Mouse (Mus musculus) liver, postnatal 0 days (tissue): ENCODE measurements around the gene Ell3. TPM values are rescaled to one million over a fixed set of nuclear protein-coding genes. Genes with fewer than 3 reads are reported as not detected.
"Not testable (repeated sequence)": the region's sequence is repeated elsewhere in the genome, so short reads cannot be mapped to it uniquely, and the experiment has no call there.

Source experiments
- ATAC-seq: fragments of 200-750 bp; cut with Nextera tagmentation; 2 replicates; pipeline ENCODE4 v1.8.0; 2017; ENCODE audit warnings: mild to moderate bottlenecking, moderate library complexity
- DNase-seq: peaks from one replicate; pipeline ENCODE4 v3.0.0-alpha.2; 2016
- H3K27ac ChIP-seq: fragments of 300-500 bp; sonication (generic); 2 replicates; pipeline ENCODE4 v1.5.1; 2014; ENCODE audit warnings: antibody characterized with exemption, moderate library complexity, mild to moderate bottlenecking, low read depth
- H3K27me3 ChIP-seq: fragments of 300-500 bp; sonication (generic); 2 replicates; pipeline ENCODE4 v1.6.1; 2014; ENCODE audit warnings: low read length, control low read depth, mixed read lengths; ENCODE audit not compliant: insufficient read depth
- H3K36me3 ChIP-seq: fragments of 300-500 bp; sonication (generic); replicated peaks from 2 replicates; pipeline ENCODE4 v1.6.1; 2014; ENCODE audit warnings: mild to moderate bottlenecking, control low read depth, low read length, moderate library complexity, mixed read lengths; ENCODE audit not compliant: insufficient read depth
- H3K4me1 ChIP-seq: fragments of 300-500 bp; sonication (generic); 2 replicates; pipeline ENCODE4 v1.6.1; 2014; ENCODE audit warnings: antibody characterized with exemption, mild to moderate bottlenecking, control low read depth; ENCODE audit not compliant: insufficient read depth
- H3K4me2 ChIP-seq: fragments of 300-500 bp; sonication (generic); 2 replicates; pipeline ENCODE4 v1.6.1; 2014; ENCODE audit warnings: low read depth, mild to moderate bottlenecking, low read length, moderate library complexity, mixed read lengths
- H3K4me3 ChIP-seq: fragments of 300-500 bp; sonication (generic); 2 replicates; pipeline ENCODE4 v1.5.1; 2014; ENCODE audit warnings: low read depth, low read length
- H3K9ac ChIP-seq: fragments of 300-500 bp; sonication (generic); replicated peaks from 2 replicates; pipeline ENCODE4 v1.6.1; 2014; ENCODE audit warnings: mild to moderate bottlenecking, moderate library complexity
- H3K9me3 ChIP-seq: fragments of 300-500 bp; sonication (generic); 2 replicates; pipeline ENCODE4 v1.6.1; 2016; ENCODE audit warnings: mild to moderate bottlenecking, control low read depth, low read length, mixed read lengths
- CTCF ChIP-seq: sonication (generic); IDR thresholded peaks from 2 replicates; pipeline ENCODE4 v1.5.1; 2016; ENCODE audit warnings: antibody characterized with exemption, low read depth
- EP300 ChIP-seq: IDR thresholded peaks from 2 replicates; pipeline ENCODE4 v1.6.1; 2016; ENCODE audit warnings: antibody characterized with exemption, low read depth, mild to moderate bottlenecking
- WGBS: fragments of 180-500 bp; shearing (Covaris S2); extraction: QIAGEN DNeasy Blood & Tissue Kit; methylation state at CpG from one replicate; pipeline ENCODE4 v1.1.7; 2014; ENCODE audit not compliant: insufficient replicate concordance; 5-methylcytosine and 5-hydroxymethylcytosine counted together
- polyA plus RNA-seq: library from polyadenylated mRNA; unstranded; fragments of >200 nt; fragmentation: Nextera tagmentation; extraction: Ambion mirVana; gene quantifications from 2 replicates; pipeline ENCODE4 v1.2.1, GENCODE M21; 2015

Ell3 gene
- polyA plus RNA-seq, result 1.9 and 2.1 TPM in 2 replicates

DNA sequence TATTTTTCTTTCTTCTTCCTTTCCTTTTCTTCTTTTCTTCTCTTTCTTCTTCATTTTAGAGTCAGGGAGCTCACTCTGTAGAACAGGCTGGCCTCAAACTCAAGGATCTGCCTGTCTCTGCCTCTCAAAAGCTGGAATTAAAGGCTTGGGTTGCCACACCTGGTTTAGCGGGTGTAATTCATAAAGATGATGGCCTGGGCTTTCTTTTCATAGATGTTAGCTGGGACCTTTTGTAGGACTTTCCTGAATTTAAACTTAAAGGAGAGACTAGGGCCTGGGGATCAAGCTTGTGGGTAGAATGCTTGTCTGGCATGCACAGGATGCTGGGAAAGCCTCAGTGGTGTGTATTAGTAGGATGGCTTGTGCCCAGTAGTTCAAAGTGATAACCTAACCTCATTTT, at the start of gene Ell3:
Gene Ell3 (minus strand): TSS at position 101 of the 400 bp plus-strand sequence.
- Histone ChIP-seq H3K9me3 (no peaks in the 10 kb centered on the region), H3K4me1 (peaks cover 30% of the 10 kb centered on the region), H3K9ac (peak within 1 kb of the TSS; percentile 56), H3K4me2 (peak within 1 kb of the TSS; percentile 98), H3K27me3 (no peaks in the 10 kb centered on the region), H3K27ac (no peak within 1 kb of the TSS), H3K36me3 (peaks cover under 1% of the 10 kb centered on the region; the same call in 1 of the 2 replicates), H3K4me3 (peak within 1 kb of the TSS; percentile 60)
- DNase-seq (no peak), ATAC-seq (no peak)
- WGBS, result 89% methylated on average over 1 of the region's 1 CpGs
- no peak for TF ChIP-seq CTCF
- no peak for TF ChIP-seq EP300

- ATAC-seq, DNase-seq, H3K27ac ChIP-seq, H3K9ac ChIP-seq, H3K9me3 ChIP-seq, H3K4me1 ChIP-seq, H3K4me3 ChIP-seq, H3K27me3 ChIP-seq, H3K36me3 ChIP-seq, H3K4me2 ChIP-seq: not testable (repeated sequence)
- 82% methylated on average over 1 of the region's 2 CpGs for WGBS
Observed at GRCm38 (mm10) chr2:121484403-121484802, 40.3 kb upstream of the Ell3 start.

DNA sequence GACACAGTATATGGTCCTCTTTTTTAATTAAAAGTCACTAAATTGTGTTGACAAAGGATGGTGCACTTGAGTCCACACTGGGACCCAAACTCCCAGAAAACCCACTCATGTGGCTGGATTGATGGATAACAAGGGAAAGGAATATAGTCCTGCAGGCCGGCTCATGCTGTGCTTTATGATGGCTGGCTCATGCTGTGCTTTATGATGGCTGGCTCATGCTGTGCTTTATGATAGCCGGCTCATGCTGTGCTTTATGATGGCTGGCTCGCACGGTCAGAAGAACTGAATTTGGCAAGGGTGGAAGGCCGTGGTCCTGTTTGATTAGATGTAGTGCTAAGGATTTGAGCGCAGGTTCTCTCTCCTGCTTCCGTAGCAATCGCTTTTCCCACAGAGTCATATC, 39.5 kb upstream of the Ell3 start:
- Histone ChIP-seq H3K36me3 (no peaks in the 10 kb centered on the region), H3K27me3 (no peaks in the 10 kb centered on the region), H3K4me2 (no peak overlapping the region), H3K9me3 (no peaks in the 10 kb centered on the region), H3K27ac (no peak overlapping the region), H3K9ac (no peak overlapping the region), H3K4me3 (no peak overlapping the region), H3K4me1 (no peaks in the 10 kb centered on the region)
- no peak for TF ChIP-seq CTCF
- TF ChIP-seq EP300, result no peak
- DNase-seq (no peak), ATAC-seq (no peak)
- 76% methylated on average over 8 of the region's 8 CpGs for WGBS

- not testable (repeated sequence) for ATAC-seq, DNase-seq, H3K4me2 ChIP-seq, H3K4me3 ChIP-seq, H3K9ac ChIP-seq, H3K9me3 ChIP-seq, H3K4me1 ChIP-seq, H3K27ac ChIP-seq, H3K27me3 ChIP-seq, H3K36me3 ChIP-seq
- 73% methylated on average over 13 of the region's 13 CpGs for WGBS
Observed at GRCm38 (mm10) chr2:121480916-121481315, 36.8 kb upstream of the Ell3 start.

DNA sequence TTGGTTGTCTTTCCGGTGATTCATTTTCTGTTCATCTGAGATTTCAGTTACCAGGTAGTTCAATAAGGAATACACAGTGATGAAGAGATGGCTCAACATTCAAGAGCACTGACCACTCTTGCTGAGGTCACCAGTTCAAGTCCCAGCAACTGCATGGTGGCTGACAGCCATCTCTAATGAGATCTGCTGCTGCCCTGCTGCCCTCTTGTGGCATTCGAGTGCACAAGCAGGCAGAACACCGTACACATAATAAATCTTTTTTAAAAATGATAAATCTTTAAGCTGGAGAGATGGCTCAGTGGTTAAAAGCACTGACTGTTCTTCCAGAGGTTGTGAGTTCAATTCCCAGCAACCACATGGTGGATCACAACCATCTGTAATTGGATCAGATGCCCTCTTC, 36.4 kb upstream of the Ell3 start:
- ATAC-seq (no peak), DNase-seq (peak; percentile 34)
- H3K4me1 ChIP-seq, result no peaks in the 10 kb centered on the region
- WGBS, result 47% methylated on average over 3 of the region's 3 CpGs
- H3K9me3 ChIP-seq, result no peaks in the 10 kb centered on the region
- no peak overlapping the region for H3K4me2 ChIP-seq
- H3K36me3 ChIP-seq, result no peaks in the 10 kb centered on the region
- H3K27me3 ChIP-seq, result no peaks in the 10 kb centered on the region
- H3K4me3 ChIP-seq, result no peak overlapping the region
- H3K9ac ChIP-seq, result no peak overlapping the region
- H3K27ac ChIP-seq, result no peak overlapping the region
- no peak for TF ChIP-seq EP300
- TF ChIP-seq CTCF, result peak; percentile 80

DNA sequence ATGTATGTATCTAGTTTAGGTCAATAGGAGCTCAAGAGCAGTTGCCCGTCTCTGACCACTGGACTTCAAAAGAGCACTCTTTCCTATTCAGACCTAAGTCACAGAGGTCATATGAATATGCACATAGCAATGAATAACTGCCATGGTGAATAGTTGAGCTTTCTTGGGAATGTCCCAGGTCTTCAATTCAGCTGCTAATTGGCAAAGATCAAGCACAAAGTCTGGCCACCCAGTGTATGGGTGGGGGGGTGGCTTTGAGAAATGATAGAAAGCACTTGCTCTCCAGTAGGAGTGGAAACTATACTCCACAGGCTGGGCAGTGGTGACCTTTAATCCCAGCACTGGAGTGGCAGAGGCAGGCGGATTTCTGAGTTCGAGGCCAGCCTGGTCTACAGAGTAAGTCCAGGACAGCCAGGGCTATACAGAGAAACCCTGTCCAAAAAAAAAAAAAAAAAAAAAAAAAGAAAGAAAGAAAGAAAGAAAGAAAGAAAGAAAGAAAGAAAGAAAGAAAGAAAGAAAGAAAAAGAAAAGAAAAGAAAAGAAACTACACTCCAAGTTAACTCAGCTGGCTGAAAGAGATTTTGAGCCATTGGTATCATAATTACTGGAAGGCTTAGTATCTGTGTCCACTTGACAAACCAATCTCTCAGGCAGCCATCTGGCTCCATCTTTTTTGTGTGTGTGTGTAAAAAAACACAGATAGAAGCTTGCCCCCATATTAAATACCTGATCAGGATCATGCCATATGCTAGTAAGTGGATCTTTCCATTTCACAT, 33.6 kb upstream of the Ell3 start:
- Histone ChIP-seq H3K4me2 (no peak overlapping the region), H3K4me3 (no peak overlapping the region), H3K36me3 (no peaks in the 10 kb centered on the region), H3K9me3 (no peaks in the 10 kb centered on the region), H3K4me1 (peaks cover 3% of the 10 kb centered on the region; the same call in 1 of the 2 replicates), H3K27ac (no peak overlapping the region), H3K9ac (no peak overlapping the region), H3K27me3 (no peaks in the 10 kb centered on the region)
- TF ChIP-seq CTCF (no peak), EP300 (no peak)
- no peak for ATAC-seq
- 86% methylated on average over 3 of the region's 3 CpGs for WGBS
- no peak for DNase-seq

GRCm38 (mm10) chr2:121475306-121475705, 31.2 kb upstream of the Ell3 start:
- not testable (repeated sequence) for DNase-seq, H3K9ac ChIP-seq, H3K27me3 ChIP-seq, H3K27ac ChIP-seq, H3K4me1 ChIP-seq, H3K4me3 ChIP-seq, H3K9me3 ChIP-seq, ATAC-seq, H3K36me3 ChIP-seq, H3K4me2 ChIP-seq
- WGBS, result 91% methylated on average over 2 of the region's 2 CpGs
